Mouse (Mus musculus) liver, adult 10 weeks (tissue): ENCODE results near the gene Selenov. TPM values are rescaled to one million over a fixed set of nuclear protein-coding genes. Genes with fewer than 3 reads are reported as not detected.

Source experiments
- polyA plus RNA-seq: library from polyadenylated mRNA; stranded (reverse); fragments of 350-450 nt; fragmentation: Illumina TruSeq; extraction: RNeasy Lipid Tissue Mini Kit (QIAGEN cat#74804); gene quantifications from one replicate; pipeline ENCODE4 v1.2.3, GENCODE M21; 2014; ENCODE audit warnings: low read depth, low replicate concordance

Gene Selenov
- polyA plus RNA-seq: not detected

DNA sequence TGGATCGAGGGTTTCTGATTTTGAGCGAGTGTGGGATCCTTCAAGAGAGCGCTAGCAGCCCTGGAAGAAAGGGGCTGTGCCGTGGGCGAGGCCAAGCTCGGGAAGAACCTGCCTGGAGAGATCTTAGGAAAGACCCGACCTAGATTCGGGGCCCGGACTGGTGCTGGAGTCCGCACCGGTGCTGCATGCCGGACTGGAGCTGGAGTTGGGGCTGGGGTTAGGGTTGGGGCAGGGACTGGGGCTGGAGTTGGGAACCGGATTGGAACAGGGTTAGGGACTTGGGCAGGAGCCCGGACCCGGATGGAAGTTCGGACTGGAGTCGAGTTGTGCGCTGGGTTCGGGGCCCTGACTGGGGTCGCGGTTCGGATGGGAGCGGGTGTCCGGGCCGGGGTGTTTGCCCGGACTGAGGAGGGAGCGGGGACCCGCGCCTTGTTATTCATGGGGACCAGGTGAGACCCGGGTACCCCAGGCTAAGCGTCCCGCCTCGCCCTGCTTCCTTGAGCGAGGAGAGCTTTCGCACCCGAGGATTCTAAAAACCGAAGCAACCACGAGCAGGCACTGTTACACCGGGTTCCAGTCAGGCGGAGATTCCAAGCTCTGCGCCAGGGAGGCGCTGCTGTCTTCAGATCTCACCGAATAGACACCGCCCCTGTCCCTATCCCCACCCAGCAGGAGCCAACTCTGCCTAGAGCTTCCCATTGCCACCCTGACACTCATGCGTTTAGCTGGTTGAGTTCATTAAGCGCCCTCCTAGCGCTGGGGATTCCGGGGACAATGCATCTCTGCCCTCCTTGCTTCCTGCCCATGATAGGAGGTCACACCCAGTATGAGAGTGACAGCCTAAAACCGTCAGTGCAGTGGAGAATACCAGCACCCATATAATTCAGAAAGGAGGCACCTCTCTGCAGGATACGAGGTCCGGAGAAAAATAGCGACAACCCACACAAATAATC, at the start of gene Selenov:
Gene Selenov, minus strand, starts transcription at position 549 of the 953 bp plus-strand sequence.

DNA sequence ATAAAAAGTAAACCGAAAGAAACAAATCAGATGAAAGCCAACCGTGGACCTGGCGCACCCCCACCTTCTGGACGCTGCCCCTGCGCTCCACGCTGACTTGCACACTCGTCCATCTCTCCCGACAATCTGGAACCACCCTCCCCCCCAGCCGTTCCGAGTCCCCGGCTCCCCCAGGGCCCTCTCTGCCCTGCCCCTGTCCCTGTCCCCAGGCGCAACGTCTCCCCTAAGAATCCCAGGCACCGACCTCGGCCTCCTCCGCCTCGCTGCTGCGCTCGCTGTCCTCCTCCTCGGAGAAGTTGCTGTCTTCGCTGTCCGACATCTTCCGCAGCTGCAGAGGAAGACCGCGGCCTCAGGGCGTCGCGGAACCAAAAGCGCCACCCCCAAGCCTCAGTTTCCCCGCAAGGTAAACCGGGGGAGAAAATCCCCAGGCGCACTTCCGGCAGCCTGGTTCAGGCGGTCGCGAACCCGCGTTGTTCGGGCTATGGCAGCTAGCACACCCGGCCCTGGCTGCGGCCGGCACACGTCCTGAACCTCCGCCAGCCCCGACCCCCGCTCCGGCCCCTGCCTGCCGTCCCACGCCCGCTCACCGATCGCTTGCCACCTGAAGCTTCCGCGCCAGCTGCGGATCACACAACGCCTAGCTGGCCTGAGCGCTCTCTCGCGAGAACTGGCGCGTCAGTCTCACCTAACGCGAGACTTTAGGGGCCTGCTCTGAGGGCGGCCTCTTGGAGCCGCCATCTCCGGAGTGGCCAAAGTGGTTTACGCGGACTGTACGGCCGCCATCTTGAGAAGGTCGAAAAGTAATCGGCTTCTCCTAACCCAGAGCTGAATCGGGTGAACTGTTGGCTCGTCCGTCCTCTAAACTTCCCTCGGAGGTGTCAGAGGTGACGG, 47.4 kb upstream of the Selenov start, which contains the start of gene Supt5:
Gene Supt5, minus strand, starts transcription at position 639 of the 891 bp plus-strand sequence.

DNA sequence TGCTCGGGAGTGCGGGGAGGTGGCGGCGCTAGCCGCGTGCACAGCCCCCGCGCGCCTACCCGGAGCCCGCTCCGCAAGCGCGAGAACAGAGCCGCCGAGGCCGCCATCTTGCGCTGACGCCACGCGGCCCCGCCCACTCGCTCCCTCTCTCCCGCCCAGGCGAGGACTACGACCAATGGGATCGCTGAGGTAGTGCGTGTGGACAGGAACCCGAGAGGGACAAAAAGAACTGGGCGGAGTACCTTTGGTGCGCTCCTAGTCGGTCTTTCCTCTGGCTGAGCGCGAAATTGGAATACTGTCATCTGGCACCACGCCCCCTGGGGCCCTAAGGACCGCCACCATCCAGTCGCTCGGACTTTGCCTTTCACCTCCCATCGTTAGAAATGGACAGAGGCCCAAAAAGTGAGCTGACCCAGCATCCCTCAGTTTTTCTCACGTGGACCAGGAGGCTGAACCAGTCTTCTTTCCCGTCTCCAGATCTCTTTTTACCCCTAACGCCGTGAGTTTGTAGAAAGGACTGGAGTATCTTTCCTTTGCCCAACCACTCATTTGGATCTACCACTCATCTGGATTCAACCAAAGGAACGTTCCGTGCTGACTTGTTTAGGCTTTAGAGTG, 21.0 kb upstream of the Selenov start, which contains the start of gene Timm50:
Gene Timm50, minus strand, starts transcription at position 147 of the 618 bp plus-strand sequence.

GRCm38 (mm10) chr7:28301616-28302433, 10.8 kb upstream of the Selenov start, which contains the start of gene Dll3:
Gene Dll3 (minus strand): TSS chr7:28302238.

DNA sequence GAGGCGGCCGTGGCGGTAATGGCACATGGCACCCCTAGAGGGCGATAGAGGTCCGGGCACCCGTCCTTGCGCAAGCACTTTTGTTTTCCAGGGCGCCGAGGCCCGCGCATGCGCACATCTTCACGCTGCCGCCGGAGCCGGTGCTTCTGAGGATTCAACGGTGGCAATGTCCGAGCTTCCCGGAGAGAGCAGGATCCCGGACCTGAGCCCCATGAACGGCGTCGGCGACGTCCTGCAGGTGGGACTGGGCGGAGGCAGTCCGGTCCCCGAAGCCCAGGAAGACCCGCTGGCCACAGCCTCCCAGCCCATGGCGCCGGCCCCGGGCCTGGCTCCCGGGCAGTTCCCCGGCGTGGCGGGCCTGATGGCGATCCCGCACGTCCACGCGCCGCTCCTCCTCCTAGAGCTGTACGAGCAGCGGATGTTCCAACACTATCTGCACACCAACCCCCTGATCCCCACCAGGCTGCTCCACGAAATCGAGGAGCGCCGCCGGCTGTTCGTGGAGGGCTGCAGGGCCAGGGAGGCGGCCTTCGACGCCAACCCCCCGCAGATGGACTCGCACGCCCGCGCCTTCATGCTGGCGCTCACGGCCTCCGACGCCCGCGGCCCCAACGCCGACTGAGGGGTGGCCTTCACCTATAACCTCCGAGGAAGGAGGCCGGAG, 13.2 kb downstream of the Selenov start, which contains the start of gene Eid2b:
Gene Eid2b, plus strand, starts transcription at position 125 of the 664 bp plus-strand sequence.

DNA sequence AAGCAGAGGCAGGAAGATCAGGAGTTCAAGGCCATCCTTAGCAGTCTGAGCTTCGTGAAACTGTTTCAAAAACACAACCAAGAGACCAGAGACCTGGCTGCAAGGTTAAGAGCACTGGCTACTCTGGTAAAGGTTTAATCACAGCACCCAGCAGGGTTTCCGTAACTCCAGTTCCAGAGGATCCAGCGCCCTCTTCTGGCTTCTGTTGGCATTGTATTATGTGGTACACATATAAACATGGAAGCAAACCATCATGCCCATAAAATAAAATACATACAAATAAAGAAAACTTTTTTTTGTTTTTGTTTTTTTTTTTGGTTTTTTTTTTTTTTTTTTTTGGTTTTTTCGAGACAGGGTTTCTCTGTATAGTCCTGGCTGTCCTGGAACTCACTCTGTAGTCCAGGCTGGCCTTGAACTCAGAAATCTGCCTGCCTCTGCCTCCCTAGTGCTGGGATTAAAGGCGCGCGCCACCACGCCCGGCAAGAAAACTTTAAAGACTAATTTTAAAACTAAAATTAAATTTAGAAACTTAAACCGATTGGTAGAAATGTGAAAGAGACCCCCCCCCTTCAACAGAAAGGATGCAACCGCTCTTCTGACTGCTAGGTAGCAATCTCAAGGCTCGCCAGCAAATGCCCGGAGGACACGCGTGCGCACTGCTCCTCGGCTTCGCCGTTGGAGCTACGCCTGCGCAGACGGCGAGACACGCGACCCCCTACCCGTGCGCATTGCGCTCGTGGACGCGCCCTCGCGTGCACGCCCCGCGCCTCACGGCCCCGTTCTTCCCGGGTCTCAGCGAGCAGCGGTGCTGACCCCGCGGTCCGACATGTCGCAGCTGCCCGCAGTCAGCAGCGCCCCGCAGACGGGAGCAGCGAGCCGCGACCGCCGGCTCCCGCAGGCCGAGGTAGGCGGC, 23.6 kb downstream of the Selenov start, which contains the start of gene Eid2:
Gene Eid2, plus strand, starts transcription at position 753 of the 913 bp plus-strand sequence.

Other genes with a start within 250 kb of the Selenov start
- 44.3 TPM for gene Psmc4, start 241.1 kb downstream of the Selenov start, polyA plus RNA-seq
- not detected for gene Fcgbp, start 219.9 kb downstream of the Selenov start, polyA plus RNA-seq
- gene 9530053A07Rik, start 161.7 kb downstream of the Selenov start, polyA plus RNA-seq: not detected
- gene Fbl, start 121.5 kb downstream of the Selenov start, polyA plus RNA-seq: 11.6 TPM
- 0.37 TPM for gene Dyrk1b, start 111.7 kb downstream of the Selenov start, polyA plus RNA-seq
- 0.37 TPM for gene Eid2, start 23.3 kb downstream of the Selenov start, polyA plus RNA-seq
- 3.9 TPM for gene Eid2b, start 13.4 kb downstream of the Selenov start, polyA plus RNA-seq
- not detected for gene Dll3, start 11.1 kb upstream of the Selenov start, polyA plus RNA-seq
- 6.1 TPM for gene Timm50, start 20.9 kb upstream of the Selenov start, polyA plus RNA-seq
- 11.9 TPM for gene Supt5, start 47.6 kb upstream of the Selenov start, polyA plus RNA-seq
- 116 TPM for gene Rps16, start 59.5 kb upstream of the Selenov start, polyA plus RNA-seq
- 0.74 TPM for gene Plekhg2, start 81.4 kb upstream of the Selenov start, polyA plus RNA-seq
- gene Zfp36, start 89.1 kb upstream of the Selenov start, polyA plus RNA-seq: 87.4 TPM
- 1.7 TPM for gene Med29, start 101.5 kb upstream of the Selenov start, polyA plus RNA-seq
- gene Paf1, start 101.8 kb upstream of the Selenov start, polyA plus RNA-seq: 27.4 TPM
- 8.5 TPM for gene Gmfg, start 146.3 kb upstream of the Selenov start, polyA plus RNA-seq
- not detected for gene Lrfn1, start 160.8 kb upstream of the Selenov start, polyA plus RNA-seq
- not detected for gene Ifnl2, start 219.3 kb upstream of the Selenov start, polyA plus RNA-seq
- gene Ifnl3, start 231.7 kb upstream of the Selenov start, polyA plus RNA-seq: not detected
- not detected for gene Sycn, start 249.7 kb upstream of the Selenov start, polyA plus RNA-seq